Mouse (Mus musculus) midbrain, embryonic 12.5 days (tissue): ENCODE measurements at regions not wholly inside any gene's neighbourhood (a gene's known extent, or its start where the extent isn't known, plus 50 kb on each side); places are given as distances from the start of the nearest gene placed in this dataset.

Experiments
- ATAC-seq: fragments of 200-750 bp; cut with Nextera tagmentation; 2 replicates; pipeline ENCODE4 v1.8.0; 2017; ENCODE audit warnings: low read depth, moderate TSS enrichment, moderate library complexity; ENCODE audit not compliant: low FRiP score
- H3K27ac ChIP-seq: fragments of 300-500 bp; sonication (generic); replicated peaks from 2 replicates; pipeline ENCODE4 v1.5.1; 2016; ENCODE audit warnings: mild to moderate bottlenecking
- H3K27me3 ChIP-seq: fragments of 300-500 bp; sonication (generic); 2 replicates; pipeline ENCODE4 v1.6.1; 2016; ENCODE audit warnings: mild to moderate bottlenecking
- H3K36me3 ChIP-seq: fragments of 300-500 bp; sonication (generic); 2 replicates; pipeline ENCODE4 v1.6.1; 2016
- H3K4me1 ChIP-seq: fragments of 300-500 bp; sonication (generic); 2 replicates; pipeline ENCODE4 v1.6.1; 2016
- H3K4me2 ChIP-seq: fragments of 300-500 bp; sonication (generic); replicated peaks from 2 replicates; pipeline ENCODE4 v1.6.1; 2016; ENCODE audit warnings: mild to moderate bottlenecking, moderate library complexity
- H3K4me3 ChIP-seq: fragments of 300-500 bp; sonication (generic); 2 replicates; pipeline ENCODE4 v1.5.1; 2016; ENCODE audit warnings: mild to moderate bottlenecking
- H3K9ac ChIP-seq: fragments of 300-500 bp; sonication (generic); replicated peaks from 2 replicates; pipeline ENCODE4 v1.6.1; 2016; ENCODE audit warnings: mild to moderate bottlenecking, moderate library complexity
- H3K9me3 ChIP-seq: fragments of 300-500 bp; sonication (generic); 2 replicates; pipeline ENCODE4 v1.6.1; 2016; ENCODE audit warnings: mild to moderate bottlenecking
- WGBS: fragments of 180-500 bp; shearing (Covaris S2); methylation state at CpG from one replicate; pipeline ENCODE4 v1.1.7; 2016; 5-methylcytosine and 5-hydroxymethylcytosine counted together

DNA sequence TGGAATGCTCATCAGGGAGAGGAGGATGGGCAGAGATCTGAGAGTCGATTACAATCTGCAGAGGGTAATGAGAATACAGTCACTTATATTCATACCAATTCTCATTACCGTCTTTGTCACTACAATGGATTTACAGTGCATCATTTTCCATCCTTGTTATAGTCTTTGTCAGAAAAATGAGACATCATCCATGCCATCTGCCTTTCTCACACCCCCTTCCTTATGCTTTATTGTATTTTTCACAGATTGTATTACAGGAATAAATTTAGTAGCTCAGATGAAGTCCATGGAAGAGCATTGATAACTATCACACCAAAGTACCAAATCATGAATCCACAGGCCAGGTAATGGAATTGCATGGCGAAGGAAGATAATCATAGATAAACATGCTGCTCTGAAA is 779.5 kb downstream of the Cenpc1 start:
- Histone ChIP-seq H3K4me2 (no peak overlapping the region), H3K27ac (no peak overlapping the region), H3K9me3 (no peaks in the 10 kb centered on the region), H3K9ac (no peak overlapping the region), H3K27me3 (no peaks in the 10 kb centered on the region), H3K4me3 (no peak overlapping the region), H3K36me3 (no peaks in the 10 kb centered on the region), H3K4me1 (no peaks in the 10 kb centered on the region)
- ATAC-seq = no peak
- 88% methylated on average over 3 of the region's 3 CpGs for WGBS

DNA sequence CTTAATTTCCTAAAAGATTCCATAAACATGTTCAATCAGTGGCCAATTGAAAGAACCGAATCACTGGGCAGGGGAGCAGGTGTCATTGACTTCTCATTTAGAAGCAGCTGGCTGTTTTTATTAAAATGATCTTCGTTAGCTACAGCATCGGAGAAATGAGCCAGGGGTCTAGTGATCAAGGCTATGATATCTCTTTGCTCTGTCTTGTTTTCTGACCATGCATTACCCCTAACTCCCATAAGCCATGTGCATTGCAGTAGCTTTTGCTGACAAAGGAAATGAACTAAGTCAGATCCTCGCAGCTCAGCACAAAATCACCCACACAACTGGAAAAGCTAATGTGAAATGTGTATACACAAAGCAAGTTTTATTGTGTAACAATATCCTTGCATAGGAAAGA is 816.9 kb downstream of the Cenpc1 start:
- no peak overlapping the region for H3K4me3 ChIP-seq
- WGBS = 67% methylated on average over 4 of the region's 4 CpGs
- no peak overlapping the region for H3K4me2 ChIP-seq
- H3K27ac ChIP-seq = peak overlapping the region; percentile 42; the same call in 1 of the 2 replicates
- no peaks in the 10 kb centered on the region for H3K4me1 ChIP-seq
- peak; percentile 60; the same call in 1 of the 2 replicates for ATAC-seq
- no peaks in the 10 kb centered on the region for H3K27me3 ChIP-seq
- H3K9ac ChIP-seq = no peak overlapping the region
- no peaks in the 10 kb centered on the region for H3K36me3 ChIP-seq
- no peaks in the 10 kb centered on the region for H3K9me3 ChIP-seq

DNA sequence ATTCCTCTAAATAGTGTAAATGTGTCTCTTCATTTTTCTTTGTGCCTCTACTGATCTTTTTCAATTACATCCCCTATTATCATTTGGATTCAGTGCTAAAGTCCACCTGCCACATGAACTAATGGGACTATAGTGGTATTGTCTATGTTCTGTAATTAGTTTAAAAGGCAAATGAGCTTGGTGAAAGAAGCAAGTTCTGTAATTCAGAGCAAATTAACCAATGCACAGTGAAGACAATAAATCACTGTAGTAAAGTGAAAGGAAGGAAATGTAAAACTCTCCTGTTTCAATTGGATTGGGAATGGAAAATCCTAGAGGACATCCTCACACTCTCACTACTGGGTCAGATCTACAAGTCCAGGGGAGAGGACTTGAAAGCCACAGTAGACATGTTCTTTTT is 823.2 kb upstream of the Epha5 start:
- Histone ChIP-seq H3K9ac (no peak overlapping the region), H3K4me3 (no peak overlapping the region), H3K36me3 (no peaks in the 10 kb centered on the region), H3K4me2 (no peak overlapping the region), H3K9me3 (no peaks in the 10 kb centered on the region), H3K4me1 (0 out of 2 replicates have a peak, but pooled peaks cover 3% of the 10 kb centered on the region), H3K27me3 (no peaks in the 10 kb centered on the region), H3K27ac (no peak overlapping the region)
- no peak for ATAC-seq

DNA sequence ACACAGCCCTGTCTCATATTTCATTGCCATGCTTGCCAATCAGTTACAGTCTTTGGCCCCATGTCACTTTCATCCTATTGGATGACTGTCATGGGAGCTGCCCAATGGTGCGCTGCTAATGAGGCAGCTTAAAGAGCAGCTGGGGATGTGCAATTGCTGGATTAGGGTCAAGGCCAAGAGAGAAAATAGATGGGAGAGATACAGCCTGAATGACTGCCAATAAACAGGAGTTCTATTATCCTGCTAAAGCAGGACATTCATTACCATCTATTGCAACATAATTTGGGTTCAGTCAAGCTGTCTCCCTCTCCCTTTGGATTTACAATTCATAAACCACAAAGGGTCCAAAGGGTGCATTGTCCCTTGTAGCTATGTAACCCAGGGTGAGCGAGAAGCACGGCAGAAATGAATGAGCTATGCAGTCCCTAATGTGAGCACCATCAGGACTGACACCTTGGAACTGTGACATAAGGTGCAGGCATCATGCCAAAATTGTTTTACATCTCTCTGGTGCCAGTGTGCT is 822.4 kb upstream of the Epha5 start:
- Histone ChIP-seq H3K4me2 (no peak overlapping the region), H3K27ac (no peak overlapping the region), H3K9me3 (no peaks in the 10 kb centered on the region), H3K4me3 (no peak overlapping the region), H3K36me3 (no peaks in the 10 kb centered on the region), H3K27me3 (no peaks in the 10 kb centered on the region), H3K4me1 (0 out of 2 replicates have a peak, but pooled peaks cover 3% of the 10 kb centered on the region), H3K9ac (no peak overlapping the region)
- WGBS = 58% methylated on average over 3 of the region's 3 CpGs
- ATAC-seq = peak; percentile 94
